In genomic region chr2:117338501-117338900, GRCm38 (mm10) we compare ENCODE assay signal across 18 mouse cellular contexts. TPM values are rescaled to one million over a fixed set of nuclear protein-coding genes. Genes with fewer than 3 reads are reported as not detected.
DNase-seq lines count a peak whose midpoint lies in the region; ATAC-seq and TF ChIP-seq lines count a peak whose summit lies in the region.
"Had no signal": no experiment of that assay in that cellular context is flagged by ENCODE, and none has a peak within 500 bp of the region (broad histone marks: within the 10 kb centered on the region; RNA-seq: fewer than 3 reads in every experiment).

No protein-coding gene starts in this region.

- no peak overlapping the region for H3K4me3 ChIP-seq in forebrain, postnatal 0 days (ENCODE audit: low read depth, low read length)
- H3K4me3 ChIP-seq in forebrain, embryonic 11.5 days (ENCODE audit: low read depth, low read length), result no peak overlapping the region
- peak overlapping the region; percentile 44 for H3K4me3 ChIP-seq in left cerebral cortex, adult 2 months
- peak overlapping the region; percentile 52 for H3K4me3 ChIP-seq in E14TG2a.4 (replicated peaks; ENCODE audit: low read length)
- H3K4me3 ChIP-seq: erythroblast, embryonic 14.5 days; neural tube, embryonic 12.5 days; stomach, embryonic 15.5 days had no signal

- no peak overlapping the region for H3K4me2 ChIP-seq in forebrain, postnatal 0 days (ENCODE audit: low read depth)
- no peak overlapping the region for H3K4me2 ChIP-seq in forebrain, embryonic 11.5 days (ENCODE audit: low read depth, low read length, severe bottlenecking)
- H3K4me2 ChIP-seq: liver, embryonic 11.5 days; neural tube, embryonic 12.5 days; stomach, embryonic 15.5 days had no signal

- no peaks in the 10 kb centered on the region for H3K36me3 ChIP-seq in forebrain, postnatal 0 days (ENCODE audit: insufficient read depth)
- no peaks in the 10 kb centered on the region for H3K36me3 ChIP-seq in forebrain, embryonic 11.5 days (ENCODE audit: control insufficient read depth, insufficient read depth, low read length)
- no peaks in the 10 kb centered on the region for H3K36me3 ChIP-seq in E14TG2a.4 (ENCODE audit: insufficient read depth, low read length)
- H3K36me3 ChIP-seq: neural tube, embryonic 12.5 days; stomach, embryonic 15.5 days had no signal

- no peak overlapping the region for H3K9ac ChIP-seq in forebrain, postnatal 0 days
- no peak overlapping the region for H3K9ac ChIP-seq in forebrain, embryonic 11.5 days (ENCODE audit: low read length)
- H3K9ac ChIP-seq: neural tube, embryonic 12.5 days; stomach, embryonic 15.5 days had no signal

- H3K27ac ChIP-seq in forebrain, postnatal 0 days (ENCODE audit: low read depth, low read length), result no peak overlapping the region
- H3K27ac ChIP-seq in forebrain, embryonic 11.5 days (ENCODE audit: low read depth, low read length), result no peak overlapping the region
- peak overlapping the region; percentile 94 for H3K27ac ChIP-seq in left cerebral cortex, adult 2 months
- H3K27ac ChIP-seq: neural tube, embryonic 12.5 days; stomach, embryonic 15.5 days had no signal

- 0 out of 2 replicates have a peak, but pooled peaks cover 4% of the 10 kb centered on the region for H3K4me1 ChIP-seq in forebrain, postnatal 0 days (ENCODE audit: insufficient read depth)
- 0 out of 2 replicates have a peak, but pooled peaks cover 5% of the 10 kb centered on the region for H3K4me1 ChIP-seq in forebrain, embryonic 11.5 days (replicated peaks; ENCODE audit: control insufficient read depth, insufficient read depth, low read length)
- peaks cover 58% of the 10 kb centered on the region for H3K4me1 ChIP-seq in E14TG2a.4 (replicated peaks; ENCODE audit: low read depth, low read length)

- ATAC-seq in forebrain, postnatal 0 days, result peak; percentile 42; the same call in 1 of the 2 replicates
- ATAC-seq in forebrain, embryonic 11.5 days (replicated peaks; ENCODE audit: low FRiP score), result no peak
- ATAC-seq: forebrain, embryonic 16.5 days had no signal

- 0 out of 2 replicates have a peak, but pooled peaks cover 3% of the 10 kb centered on the region for H3K27me3 ChIP-seq in forebrain, postnatal 0 days (ENCODE audit: insufficient read depth, low read length)
- H3K27me3 ChIP-seq in forebrain, embryonic 11.5 days (ENCODE audit: control insufficient read depth, insufficient read depth, low read length), result peaks cover 4% of the 10 kb centered on the region
- H3K27me3 ChIP-seq in E14TG2a.4 (ENCODE audit: insufficient read depth, low read length), result peaks cover 43% of the 10 kb centered on the region

- 55% methylated on average over 3 of the region's 3 CpGs for WGBS in forebrain, postnatal 0 days
- WGBS in forebrain, embryonic 11.5 days, result 57% methylated on average over 3 of the region's 3 CpGs

- TF ChIP-seq CTCF in forebrain, postnatal 0 days (IDR thresholded peaks at IDR 0.05; ENCODE audit: low read depth), result peak; percentile 38; the same call in 1 of the 2 replicates
- peak; percentile 63 for TF ChIP-seq CTCF in left cerebral cortex, adult 2 months (IDR thresholded peaks at IDR 0.05)
- peak; percentile 88 for TF ChIP-seq CTCF in E14TG2a.4 (conservative IDR thresholded peaks at IDR 0.05; ENCODE audit: low read length)

- DNase-seq in forebrain, postnatal 0 days, result no peak
- no peak for DNase-seq in forebrain, embryonic 11.5 days (ENCODE audit: low spot score)
- DNase-seq in left cerebral cortex, adult 2 months (ENCODE audit: extremely low spot score in 1 of 2, low spot score in 2 of 2), result peak in 1 of 2 experiments; percentile 29
- DNase-seq in left cerebral cortex, postnatal 4 days, result no peak
- DNase-seq in frontal cortex, adult 2 months (ENCODE audit: extremely low spot score in 1 of 2, low spot score in 1 of 2), result peak; percentile 59 to 66
- no peak for DNase-seq in liver
- no peak for DNase-seq in gastrocnemius, postnatal 14 days
- DNase-seq: adrenal gland, postnatal 10 days; cerebellum, adult 9-11 months; kidney, adult 11 months; kidney, postnatal 36 days had no signal

- no peaks in the 10 kb centered on the region for H3K9me3 ChIP-seq in forebrain, postnatal 0 days (ENCODE audit: low read length)
- no peaks in the 10 kb centered on the region for H3K9me3 ChIP-seq in forebrain, embryonic 11.5 days (ENCODE audit: control insufficient read depth, low read length)
- H3K9me3 ChIP-seq in E14TG2a.4 (ENCODE audit: low read length), result no peaks in the 10 kb centered on the region
- H3K9me3 ChIP-seq: neural tube, embryonic 12.5 days; stomach, embryonic 15.5 days had no signal

- intact Hi-C loops in left cerebral cortex, adult 2 months (cut with DNase I), result loop anchor here (2.0 to 5.0 kb wide), 2 partner anchors 30 to 71 kb away; no protein-coding TSS in a partner anchor
- intact Hi-C loops in left cerebral cortex, postnatal 4 days (cut with DNase I), result loop anchor here (10.0 kb wide), 1 partner anchor 96 kb away; no protein-coding TSS in a partner anchor
- intact Hi-C loops in gastrocnemius, postnatal 14 days (cut with DNase I; ENCODE audit: low total_unique reads), result no loop called here

RNA-seq across cellular contexts. Expression of gene Rasgrp1, which starts 4.3 kb away (rescaled TPM):
- total RNA-seq in forebrain, postnatal 0 days (2014; rRNA removed), result 16.6 and 18.4 TPM in 2 replicates
- polyA plus RNA-seq in forebrain, postnatal 0 days (2015; fragmentation: Nextera tagmentation; extraction: Ambion mirVana), result 6.6 and 9.5 TPM in 2 replicates
- polyA plus RNA-seq in forebrain, embryonic 11.5 days (2014; fragmentation: Nextera tagmentation; extraction: Ambion mirVana), result 11.7 and 12.2 TPM in 2 replicates
- total RNA-seq in left cerebral cortex, adult 2 months (2021), result 100 to 1,000 TPM; 311 to 322 TPM
- 10 to 100 TPM; 30.3 to 35.2 TPM for total RNA-seq in left cerebral cortex, postnatal 4 days (2021)
- 191 and 194 TPM in 2 replicates for polyA plus RNA-seq in frontal cortex, adult 2 months (2012; rRNA removed)
- total RNA-seq in gastrocnemius, postnatal 14 days (2021), result under 1 TPM; 0.24 to 0.59 TPM
- total RNA-seq: MEL had no signal
- polyA plus RNA-seq: erythroblast, embryonic 14.5 days had no signal

Comparison
In these comparisons a context has a peak if more than half of its experiments do, and no peak if none do; other contexts are left out.
1. DNase-seq: peak in frontal cortex, adult 2 months (2 of 2); none in forebrain, postnatal 0 days (single experiment), forebrain, embryonic 11.5 days (single experiment), left cerebral cortex, postnatal 4 days (single experiment), liver (single experiment) and gastrocnemius, postnatal 14 days (single experiment).
2. H3K4me3 ChIP-seq: peak in left cerebral cortex, adult 2 months (single experiment) and E14TG2a.4 (single experiment); none in forebrain, postnatal 0 days (single experiment) and forebrain, embryonic 11.5 days (single experiment).
3. CTCF ChIP-seq: peak in every context shown above with its lines; median percentile 88 in E14TG2a.4; 63 in left cerebral cortex, adult 2 months; 38 in forebrain, postnatal 0 days.
4. RNA of gene Rasgrp1, which starts 4.3 kb away (total RNA-seq): 311 to 322 TPM in left cerebral cortex, adult 2 months, 30.3 to 35.2 TPM in left cerebral cortex, postnatal 4 days and 16.6 to 18.4 TPM in forebrain, postnatal 0 days; 0.24 to 0.59 TPM in gastrocnemius, postnatal 14 days; every median in the first group is over 10 times any median in the second.